Mouse (Mus musculus): Measurements from ENCODE around the gene Acsl1.

The Acsl1 gene

GRCm38 (mm10) chr8:46508488-46509395 lies 37.9 kb downstream of the Acsl1 start:
- no peak for DNase-seq

- DNase-seq, result no peak
Observed at GRCm38 (mm10) chr8:46509474-46509873, 38.6 kb downstream of the Acsl1 start.

GRCm38 (mm10) chr8:46511336-46511735 lies 40.5 kb downstream of the Acsl1 start:
- no peak for DNase-seq

GRCm38 (mm10) chr8:46512538-46512937 lies 41.7 kb downstream of the Acsl1 start:
- DNase-seq, result no peak

GRCm38 (mm10) chr8:46514027-46514426 lies 43.2 kb downstream of the Acsl1 start:
- no peak for DNase-seq

- no peak for DNase-seq
Observed at GRCm38 (mm10) chr8:46520667-46521066, 49.8 kb downstream of the Acsl1 start.

GRCm38 (mm10) chr8:46526098-46526497 lies 55.3 kb downstream of the Acsl1 start:
- DNase-seq, result no peak

GRCm38 (mm10) chr8:46526821-46527220 lies 56.0 kb downstream of the Acsl1 start:
- no peak for DNase-seq

- no peak for DNase-seq
Observed at GRCm38 (mm10) chr8:46529508-46529907, 58.7 kb downstream of the Acsl1 start.

GRCm38 (mm10) chr8:46530541-46530940 lies 59.7 kb downstream of the Acsl1 start:
- DNase-seq, result no peak

GRCm38 (mm10) chr8:46533926-46534325 lies 63.1 kb downstream of the Acsl1 start:
- DNase-seq, result no peak

GRCm38 (mm10) chr8:46539701-46540100 lies 68.9 kb downstream of the Acsl1 start:
- no peak for DNase-seq

- no peak for DNase-seq
Observed at GRCm38 (mm10) chr8:46543191-46543590, 72.4 kb downstream of the Acsl1 start.

- no peak for DNase-seq
Observed at GRCm38 (mm10) chr8:46543662-46544061, 72.8 kb downstream of the Acsl1 start.

GRCm38 (mm10) chr8:46545854-46546253 lies 75.0 kb downstream of the Acsl1 start:
- DNase-seq, result no peak

GRCm38 (mm10) chr8:46546431-46547176 lies 75.8 kb downstream of the Acsl1 start:
- no peak for DNase-seq

- peak; percentile 27 for DNase-seq
Observed at GRCm38 (mm10) chr8:46547245-46547644, 76.4 kb downstream of the Acsl1 start.

- no peak for DNase-seq
Observed at GRCm38 (mm10) chr8:46550058-46550457, 79.2 kb downstream of the Acsl1 start.

GRCm38 (mm10) chr8:46551029-46551428 lies 80.2 kb downstream of the Acsl1 start:
- DNase-seq, result peak; percentile 10

- peak; percentile 100 for DNase-seq
Observed at GRCm38 (mm10) chr8:46551615-46552440, 81.0 kb downstream of the Acsl1 start, which contains the start of gene Cenpu. Gene Cenpu, plus strand, starts transcription at chr8:46552028.

- DNase-seq, result peak; percentile 24
Observed at GRCm38 (mm10) chr8:46552441-46552765, 81.6 kb downstream of the Acsl1 start.

GRCm38 (mm10) chr8:46559428-46559827 lies 88.6 kb downstream of the Acsl1 start:
- DNase-seq, result no peak

GRCm38 (mm10) chr8:46562333-46562732 lies 91.5 kb downstream of the Acsl1 start:
- no peak for DNase-seq

All from cerebellum, adult 11 months (tissue).